Mouse (Mus musculus) midbrain, embryonic 10.5 days (tissue): ENCODE data around the gene B3galt6. TPM values are rescaled to one million over a fixed set of nuclear protein-coding genes. Genes with fewer than 3 reads are reported as not detected.

Source experiments
- DNase-seq: peaks from one replicate; pipeline ENCODE4 v3.0.0-alpha.2; 2017; ENCODE audit warnings: low spot score
- H3K27ac ChIP-seq: fragments of 300-500 bp; sonication (generic); replicated peaks from 2 replicates; pipeline ENCODE4 v1.5.1; 2016; ENCODE audit warnings: mild to moderate bottlenecking
- H3K27me3 ChIP-seq: fragments of 300-500 bp; sonication (generic); 2 replicates; pipeline ENCODE4 v1.6.1; 2016; ENCODE audit warnings: low read depth, mild to moderate bottlenecking; ENCODE audit not compliant: poor library complexity, severe bottlenecking
- H3K36me3 ChIP-seq: fragments of 300-500 bp; sonication (generic); 2 replicates; pipeline ENCODE4 v1.6.1; 2016; ENCODE audit warnings: mild to moderate bottlenecking, moderate library complexity
- H3K4me1 ChIP-seq: fragments of 300-500 bp; sonication (generic); 2 replicates; pipeline ENCODE4 v1.6.1; 2016
- H3K4me3 ChIP-seq: fragments of 300-500 bp; sonication (generic); 2 replicates; pipeline ENCODE4 v1.5.1; 2016; ENCODE audit warnings: mild to moderate bottlenecking, moderate library complexity
- H3K9me3 ChIP-seq: fragments of 300-500 bp; sonication (generic); replicated peaks from 2 replicates; pipeline ENCODE4 v1.6.1; 2016; ENCODE audit warnings: mild to moderate bottlenecking
- WGBS: fragments of 180-500 bp; shearing (Covaris S2); methylation state at CpG from one replicate; pipeline ENCODE4 v1.1.7; 2016; 5-methylcytosine and 5-hydroxymethylcytosine counted together
- polyA plus RNA-seq: library from polyadenylated mRNA; unstranded; fragments of >200 nt; fragmentation: Nextera tagmentation; extraction: Ambion mirVana; gene quantifications from 2 replicates; pipeline ENCODE4 v1.2.1, GENCODE M21; 2016

The B3galt6 gene
- polyA plus RNA-seq, 1 experiment from 2014 or later = 14.0 TPM

DNA sequence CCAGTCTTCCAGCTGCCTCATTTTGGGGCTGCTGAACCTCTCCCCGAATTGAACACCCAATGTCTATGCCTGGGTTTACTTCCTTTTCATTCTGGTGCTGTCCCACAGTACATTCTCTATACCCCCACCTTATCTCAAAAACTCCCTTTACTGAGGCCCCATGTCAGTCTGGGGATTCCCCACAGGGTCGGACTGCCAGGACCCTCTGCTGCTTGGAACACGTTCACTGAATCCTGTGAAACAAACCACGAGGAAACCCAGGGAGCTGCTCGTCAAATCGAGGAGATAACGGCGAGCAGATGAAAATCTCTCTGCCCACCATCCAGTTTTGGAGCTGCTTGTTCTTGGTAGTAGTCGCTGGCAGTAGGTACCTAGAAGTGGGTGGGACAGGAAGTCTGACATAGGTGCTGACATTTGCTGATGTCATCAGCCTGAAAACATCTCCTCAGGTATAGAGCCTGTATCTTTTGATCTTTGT, 29.5 kb upstream of the B3galt6 start:
- no peak for DNase-seq
- no peaks in the 10 kb centered on the region for H3K9me3 ChIP-seq
- no peaks in the 10 kb centered on the region for H3K27me3 ChIP-seq
- peaks cover 39% of the 10 kb centered on the region for H3K36me3 ChIP-seq
- no peaks in the 10 kb centered on the region for H3K4me1 ChIP-seq
- H3K4me3 ChIP-seq = no peak overlapping the region
- WGBS = 79% methylated on average over 9 of the region's 9 CpGs
- no peak overlapping the region for H3K27ac ChIP-seq

DNA sequence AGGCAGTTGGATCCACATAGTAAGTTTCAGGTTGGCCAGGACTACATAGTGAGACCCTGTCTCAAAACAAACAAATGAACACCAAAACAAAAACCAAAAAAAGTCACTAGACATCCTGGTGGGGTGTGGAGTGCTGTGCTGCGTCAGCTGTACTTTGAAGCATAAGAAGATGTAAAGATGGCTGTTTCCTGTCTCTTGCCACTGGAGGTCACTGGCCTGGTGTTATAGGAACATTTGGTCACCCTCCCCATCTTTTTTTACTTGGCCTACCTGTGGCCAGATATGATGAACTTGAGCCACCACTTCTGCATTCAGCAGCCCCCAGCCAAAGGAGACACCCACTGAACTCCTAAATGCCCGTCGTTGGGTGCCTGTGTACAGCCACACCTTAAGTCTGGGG, 28.9 kb upstream of the B3galt6 start:
- Histone ChIP-seq H3K27me3 (no peaks in the 10 kb centered on the region), H3K4me1 (no peaks in the 10 kb centered on the region), H3K9me3 (no peaks in the 10 kb centered on the region), H3K4me3 (no peak overlapping the region), H3K36me3 (peaks cover 36% of the 10 kb centered on the region), H3K27ac (no peak overlapping the region)
- no peak for DNase-seq
- 84% methylated on average over 3 of the region's 3 CpGs for WGBS

DNA sequence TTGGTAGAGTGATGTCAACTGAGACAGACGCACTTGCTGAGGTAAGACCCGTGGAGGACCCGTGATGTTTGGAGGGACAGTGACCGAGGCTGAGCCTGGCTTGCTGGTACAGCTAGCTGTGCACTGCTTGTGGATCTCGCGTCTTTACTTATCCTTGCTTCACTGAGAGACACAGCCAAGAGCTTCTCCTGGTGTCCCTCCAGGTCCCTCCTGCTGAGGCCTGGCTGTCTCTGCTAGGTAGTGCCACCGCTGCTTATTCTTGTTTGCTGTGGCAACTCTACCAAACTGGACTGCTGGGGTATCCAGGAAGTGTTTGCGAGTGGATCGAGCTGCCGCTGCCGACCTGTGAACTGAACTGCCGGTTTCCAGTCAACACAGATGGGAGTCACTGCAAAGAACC, 27.3 kb upstream of the B3galt6 start:
- DNase-seq = no peak
- H3K4me1 ChIP-seq = no peaks in the 10 kb centered on the region
- no peak overlapping the region for H3K27ac ChIP-seq
- 90% methylated on average over 12 of the region's 12 CpGs for WGBS
- H3K4me3 ChIP-seq = no peak overlapping the region
- no peaks in the 10 kb centered on the region for H3K27me3 ChIP-seq
- no peaks in the 10 kb centered on the region for H3K9me3 ChIP-seq
- peaks cover 41% of the 10 kb centered on the region for H3K36me3 ChIP-seq

DNA sequence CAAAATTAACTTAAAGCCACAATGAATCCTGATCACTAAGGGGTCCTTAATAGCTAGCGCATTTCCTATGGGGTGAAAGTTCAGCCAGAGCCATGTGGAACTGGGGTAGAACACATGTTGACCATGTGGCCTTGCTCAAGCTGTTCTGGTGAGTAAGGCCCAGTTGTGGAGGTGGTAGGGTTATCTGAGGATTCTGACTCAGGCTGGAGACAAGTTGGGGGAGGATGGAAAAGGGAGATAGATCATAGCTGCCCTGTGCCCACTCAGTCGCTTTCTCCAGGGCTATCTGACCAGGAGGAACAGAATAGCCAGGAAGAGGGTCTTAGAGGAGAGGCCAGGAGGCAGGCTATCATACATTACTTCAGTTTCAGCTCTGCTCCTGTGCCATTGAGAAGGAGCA, 22.0 kb upstream of the B3galt6 start:
- H3K27me3 ChIP-seq = no peaks in the 10 kb centered on the region
- peaks cover 71% of the 10 kb centered on the region for H3K36me3 ChIP-seq
- no peaks in the 10 kb centered on the region for H3K9me3 ChIP-seq
- WGBS = 94% methylated on average over 2 of the region's 2 CpGs
- no peaks in the 10 kb centered on the region for H3K4me1 ChIP-seq
- DNase-seq = no peak
- H3K4me3 ChIP-seq = no peak overlapping the region
- H3K27ac ChIP-seq = no peak overlapping the region

DNA sequence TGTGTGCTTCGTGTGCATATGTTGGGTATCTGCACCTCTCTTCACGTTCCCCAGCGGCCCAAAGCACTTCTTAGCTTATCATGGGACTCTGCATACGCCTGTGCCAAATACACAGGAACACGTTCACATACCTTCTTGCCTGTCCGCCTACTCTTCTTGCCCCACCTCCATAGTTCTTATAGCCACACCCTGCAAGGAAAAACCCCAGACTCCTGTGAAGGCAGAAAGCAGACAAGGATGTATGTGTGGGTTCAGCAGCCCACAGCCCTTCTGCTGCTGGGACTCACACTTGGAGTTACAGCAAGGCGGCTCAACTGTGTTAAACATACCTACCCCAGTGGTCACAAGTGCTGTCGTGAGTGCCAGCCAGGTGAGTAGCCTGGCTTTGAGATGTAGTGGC, 21.2 kb upstream of the B3galt6 start, which contains the start of gene Tnfrsf4:
TSS of gene Tnfrsf4 (plus strand) at position 207 of the 400 bp plus-strand sequence.
- H3K27me3 ChIP-seq = no peaks in the 10 kb centered on the region

DNA sequence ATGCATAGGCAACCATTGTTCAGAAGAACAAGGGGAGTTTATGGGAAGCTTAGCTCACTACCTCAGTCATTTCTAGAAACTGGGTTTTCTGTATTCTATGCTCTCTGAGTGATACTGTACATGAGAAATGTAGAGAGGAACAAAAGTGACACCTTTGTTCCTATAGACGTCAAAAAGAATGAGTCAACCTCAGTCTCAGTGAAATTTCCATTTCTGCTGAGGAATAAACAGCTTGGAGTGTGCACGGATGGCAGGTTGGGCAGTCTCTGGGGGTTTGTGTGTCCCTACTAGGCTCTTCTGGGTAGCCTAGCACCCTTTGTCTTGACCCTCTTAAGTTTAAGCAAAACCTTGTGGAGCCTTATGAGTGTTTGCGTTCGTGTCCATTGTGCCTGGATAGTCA, 15.9 kb upstream of the B3galt6 start:
- WGBS = 94% methylated on average over 4 of the region's 4 CpGs
- Histone ChIP-seq H3K27me3 (no peaks in the 10 kb centered on the region), H3K36me3 (peaks cover 97% of the 10 kb centered on the region), H3K9me3 (no peaks in the 10 kb centered on the region), H3K27ac (no peak overlapping the region), H3K4me3 (no peak overlapping the region), H3K4me1 (no peaks in the 10 kb centered on the region)
- DNase-seq = no peak

More for the DNA sequence above, 21.2 kb upstream of the B3galt6 start, which contains the start of gene Tnfrsf4:
- no peak within 1 kb of the TSS for H3K4me3 ChIP-seq
- no peak for DNase-seq
- H3K9me3 ChIP-seq = no peaks in the 10 kb centered on the region
- H3K4me1 ChIP-seq = no peaks in the 10 kb centered on the region
- peaks cover 79% of the 10 kb centered on the region for H3K36me3 ChIP-seq
- no peak within 1 kb of the TSS for H3K27ac ChIP-seq
- whole genome bisulfite sequencing = 88% methylated on average over 8 of the region's 8 CpGs

DNA sequence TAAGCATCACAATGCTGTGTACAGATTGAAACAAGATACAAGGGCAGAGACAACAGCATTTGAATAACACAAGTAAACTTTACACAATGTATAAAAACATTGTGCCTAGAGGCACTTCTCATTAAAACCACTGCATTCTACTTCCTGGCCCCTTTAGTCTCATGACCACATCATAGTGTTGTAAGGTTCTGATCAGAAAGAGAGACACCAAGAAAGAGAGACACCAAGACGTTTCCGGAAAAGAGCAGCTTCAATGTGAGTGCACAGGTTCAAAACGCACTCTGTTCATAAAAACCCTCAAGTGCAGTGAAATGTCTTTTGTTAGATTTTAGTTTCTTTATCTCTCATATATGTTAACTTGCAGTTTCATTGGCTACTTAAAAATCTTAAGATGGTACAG, 11.7 kb upstream of the B3galt6 start:
- Histone ChIP-seq H3K27me3 (no peaks in the 10 kb centered on the region), H3K36me3 (peaks cover 96% of the 10 kb centered on the region), H3K27ac (no peak overlapping the region), H3K4me3 (no peak overlapping the region), H3K4me1 (no peaks in the 10 kb centered on the region), H3K9me3 (no peaks in the 10 kb centered on the region)
- DNase-seq = no peak
- WGBS = 88% methylated on average over 3 of the region's 3 CpGs

DNA sequence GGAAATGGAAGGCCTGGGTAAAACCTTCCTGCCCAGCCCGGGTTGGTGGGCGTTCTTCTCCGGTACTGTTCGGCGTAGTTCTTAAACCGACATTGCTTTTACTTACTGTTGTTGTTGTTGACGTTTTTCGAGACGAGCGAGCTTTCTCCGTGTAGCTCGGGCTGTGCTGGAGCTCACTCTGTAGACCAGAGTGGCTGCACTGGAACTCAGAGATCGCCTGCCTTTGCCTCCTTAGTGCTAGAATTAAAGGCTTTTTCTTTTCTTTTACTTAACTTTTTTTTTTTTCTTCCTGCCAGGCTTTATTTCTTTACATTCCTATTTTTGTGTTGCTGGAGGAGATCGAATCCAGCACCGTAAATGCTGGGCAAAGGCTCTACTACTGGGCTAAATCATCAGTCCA, 1.2 kb upstream of the B3galt6 start:
- no peaks in the 10 kb centered on the region for H3K27me3 ChIP-seq
- H3K27ac ChIP-seq = peak overlapping the region; percentile 96
- no peak for DNase-seq
- H3K36me3 ChIP-seq = peaks cover 49% of the 10 kb centered on the region
- no peaks in the 10 kb centered on the region; the same call in 1 of the 2 replicates for H3K9me3 ChIP-seq
- H3K4me1 ChIP-seq = peaks cover 30% of the 10 kb centered on the region
- WGBS = 6% methylated on average over 15 of the region's 15 CpGs
- H3K4me3 ChIP-seq = peak overlapping the region; percentile 85

DNA sequence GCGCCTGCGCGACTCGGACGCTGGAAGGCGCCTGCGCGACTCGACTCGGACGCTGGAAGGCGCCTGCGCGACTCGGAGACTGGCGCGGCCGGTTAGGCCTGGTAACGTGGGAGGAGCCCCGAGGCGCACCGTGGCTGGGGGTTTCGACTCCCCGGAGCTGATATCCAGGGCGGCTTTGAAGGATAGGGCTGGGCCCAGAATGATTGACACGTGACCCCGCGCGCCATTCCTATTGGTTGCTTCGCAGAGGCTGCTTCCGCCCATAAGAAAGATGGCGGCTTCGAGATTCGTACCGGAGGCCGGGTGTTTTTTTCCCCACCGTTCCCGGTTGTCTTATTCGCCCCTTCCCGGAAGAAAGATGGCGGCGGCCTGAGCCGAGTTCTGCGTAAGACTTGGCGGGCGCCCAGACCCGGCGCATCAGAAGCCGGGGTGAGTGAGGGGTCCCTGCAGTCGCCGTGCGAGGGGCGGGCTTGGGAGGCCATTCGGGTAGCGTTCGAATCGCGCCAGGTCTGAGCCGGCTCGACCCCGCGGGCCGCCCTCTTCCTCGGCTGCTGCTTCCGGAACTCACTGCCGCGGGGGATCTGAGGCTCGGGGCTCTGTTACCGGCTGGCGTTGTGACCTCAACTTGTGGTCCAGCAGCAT, 578 bp upstream of the B3galt6 start:
- H3K9me3 ChIP-seq = no peaks in the 10 kb centered on the region; the same call in 1 of the 2 replicates
- peak overlapping the region; percentile 85 for H3K4me3 ChIP-seq
- H3K36me3 ChIP-seq = peaks cover 43% of the 10 kb centered on the region
- WGBS = under 1% methylated on average over 70 of the region's 70 CpGs
- H3K27me3 ChIP-seq = no peaks in the 10 kb centered on the region
- H3K4me1 ChIP-seq = peaks cover 30% of the 10 kb centered on the region
- DNase-seq = peak; percentile 96
- peak overlapping the region; percentile 96 for H3K27ac ChIP-seq

DNA sequence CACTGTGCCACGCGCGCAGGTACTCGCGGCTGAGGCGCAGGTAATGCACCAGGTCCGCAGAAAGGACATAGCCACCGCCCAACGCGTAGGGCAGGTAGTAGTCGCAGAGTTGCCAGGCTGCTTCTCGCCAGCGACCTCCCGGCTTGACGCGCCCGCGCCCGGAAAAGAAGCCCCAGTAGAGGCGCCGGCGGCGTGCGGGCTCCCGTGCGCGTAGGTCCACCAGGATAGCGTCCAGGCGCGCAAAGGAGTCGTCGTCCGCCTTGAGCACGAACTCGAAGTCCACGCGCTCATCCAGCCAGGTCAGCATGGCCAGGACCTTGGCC, 580 bp downstream of the B3galt6 start:
- peaks cover 30% of the 10 kb centered on the region for H3K4me1 ChIP-seq
- H3K9me3 ChIP-seq = no peaks in the 10 kb centered on the region; the same call in 1 of the 2 replicates
- WGBS = 29% methylated on average over 37 of the region's 37 CpGs
- H3K27ac ChIP-seq = peak overlapping the region; percentile 96
- H3K27me3 ChIP-seq = no peaks in the 10 kb centered on the region
- H3K36me3 ChIP-seq = peaks cover 31% of the 10 kb centered on the region
- no peak for DNase-seq
- H3K4me3 ChIP-seq = peak overlapping the region; percentile 85

DNA sequence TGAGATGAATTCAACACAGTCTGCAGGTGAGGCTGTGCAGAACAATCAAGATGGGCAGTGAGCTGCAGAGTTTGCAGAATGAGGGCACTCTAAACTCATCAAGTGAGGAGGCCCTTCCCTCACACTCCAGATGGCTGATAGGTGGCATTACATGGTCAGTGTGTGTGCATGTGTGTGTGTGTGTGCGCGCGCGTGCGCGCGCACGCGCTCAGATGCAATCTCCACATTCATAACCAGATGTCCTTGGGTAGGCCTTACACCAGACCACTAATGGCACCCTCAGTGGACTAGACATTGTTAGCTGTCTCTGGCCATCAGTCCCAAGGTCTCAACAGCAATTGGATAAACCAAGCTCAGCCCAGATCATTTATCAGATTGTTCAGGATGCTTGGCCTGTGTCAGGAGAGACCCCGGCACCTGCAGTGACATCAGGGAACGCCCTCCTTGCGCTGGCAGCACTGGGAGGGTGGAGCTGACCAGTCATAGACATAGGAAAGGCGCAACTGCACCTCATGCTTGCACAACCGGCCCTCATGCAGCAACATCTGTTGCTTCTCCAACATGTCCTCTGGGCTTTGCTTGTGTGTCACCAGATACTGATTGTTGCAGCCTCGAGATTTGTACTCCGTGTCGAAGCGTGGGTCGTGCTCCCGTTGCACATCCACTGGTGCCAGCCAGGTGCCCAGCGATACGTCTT, 1.1 kb downstream of the B3galt6 start:
- Histone ChIP-seq H3K4me1 (peaks cover 30% of the 10 kb centered on the region), H3K9me3 (no peaks in the 10 kb centered on the region; the same call in 1 of the 2 replicates), H3K4me3 (peak overlapping the region; percentile 85), H3K36me3 (peaks cover 26% of the 10 kb centered on the region), H3K27ac (peak overlapping the region; percentile 96), H3K27me3 (no peaks in the 10 kb centered on the region)
- 91% methylated on average over 22 of the region's 22 CpGs for WGBS
- peak; percentile 17 for DNase-seq

DNA sequence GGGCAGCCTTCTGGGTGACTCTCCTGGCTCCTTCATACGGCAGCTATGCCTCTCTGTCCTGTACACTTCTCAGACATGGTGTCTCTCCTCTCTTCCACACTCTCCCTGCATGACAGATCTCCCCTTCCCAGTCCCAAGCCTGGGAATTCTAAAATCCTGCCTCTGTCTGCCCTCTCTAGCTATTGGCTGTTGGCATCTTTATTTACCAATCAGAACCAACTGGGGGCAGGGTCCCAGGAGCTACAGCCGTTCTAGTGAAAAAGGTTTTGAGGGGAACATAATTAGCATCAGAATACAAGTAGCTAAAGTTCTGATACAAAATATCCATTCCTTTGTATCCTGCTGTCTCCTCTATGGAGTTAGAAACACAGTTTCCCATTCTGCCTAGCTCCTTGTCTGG, 8.7 kb downstream of the B3galt6 start:
- Histone ChIP-seq H3K9me3 (no peaks in the 10 kb centered on the region), H3K27ac (no peak overlapping the region), H3K36me3 (no peaks in the 10 kb centered on the region), H3K4me3 (no peak overlapping the region), H3K27me3 (no peaks in the 10 kb centered on the region), H3K4me1 (peaks cover 8% of the 10 kb centered on the region)
- 13% methylated on average over 2 of the region's 2 CpGs for WGBS
- DNase-seq = no peak

DNA sequence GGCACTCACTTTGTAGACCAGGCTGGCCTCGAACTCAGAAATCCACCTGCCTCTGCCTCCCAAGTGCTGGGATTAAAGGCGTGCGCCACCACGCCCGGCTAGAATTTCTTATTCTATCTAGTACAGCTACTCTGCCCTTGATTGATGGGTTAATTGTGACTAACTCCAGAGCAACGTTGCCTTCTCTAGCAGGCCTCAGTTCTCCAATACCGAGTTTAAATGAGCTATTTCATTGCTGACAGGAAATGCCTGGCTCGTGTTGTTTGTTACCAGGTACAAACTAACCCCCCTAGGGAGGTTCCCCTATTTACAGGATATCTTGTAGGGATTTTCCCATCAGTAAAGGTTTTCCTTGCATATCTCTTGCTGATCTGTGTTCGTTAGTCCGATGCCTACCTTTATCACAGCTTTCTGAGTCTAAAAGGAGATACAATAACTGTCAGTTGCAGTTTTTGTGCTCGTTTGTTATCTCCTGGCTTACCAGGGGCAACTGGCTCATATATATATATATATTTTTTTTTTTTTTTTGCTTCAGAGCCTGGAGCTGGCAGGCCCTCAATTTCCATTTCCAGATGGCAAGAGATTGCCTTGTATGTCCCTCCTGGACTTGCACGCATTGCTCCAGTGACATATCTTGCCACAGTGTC, 10.9 kb downstream of the B3galt6 start:
- 84% methylated on average over 12 of the region's 12 CpGs for WGBS
- H3K4me1 ChIP-seq = peaks cover 8% of the 10 kb centered on the region
- 0 out of 2 replicates have a peak, but pooled peaks cover 3% of the 10 kb centered on the region for H3K9me3 ChIP-seq
- H3K4me3 ChIP-seq = no peak overlapping the region
- no peaks in the 10 kb centered on the region for H3K27me3 ChIP-seq
- no peak for DNase-seq
- H3K27ac ChIP-seq = no peak overlapping the region
- no peaks in the 10 kb centered on the region for H3K36me3 ChIP-seq
